Mouse (Mus musculus) adrenal gland, postnatal 25 days (tissue): ENCODE data around the gene Itpr2. TPM values are rescaled to one million over a fixed set of nuclear protein-coding genes. Genes with fewer than 3 reads are reported as not detected.

ENCODE experiments used
- DNase-seq: peaks from one replicate; pipeline ENCODE4 v3.0.0; 2021; ENCODE audit warnings: mixed read lengths
- total RNA-seq: library from RNA; stranded (reverse); gene quantifications from 2 replicates; pipeline ENCODE4 v1.2.3, GENCODE M21; 2021

Gene Itpr2
- total RNA-seq, 1 experiment from 2014 or later = 55.6 TPM

DNA sequence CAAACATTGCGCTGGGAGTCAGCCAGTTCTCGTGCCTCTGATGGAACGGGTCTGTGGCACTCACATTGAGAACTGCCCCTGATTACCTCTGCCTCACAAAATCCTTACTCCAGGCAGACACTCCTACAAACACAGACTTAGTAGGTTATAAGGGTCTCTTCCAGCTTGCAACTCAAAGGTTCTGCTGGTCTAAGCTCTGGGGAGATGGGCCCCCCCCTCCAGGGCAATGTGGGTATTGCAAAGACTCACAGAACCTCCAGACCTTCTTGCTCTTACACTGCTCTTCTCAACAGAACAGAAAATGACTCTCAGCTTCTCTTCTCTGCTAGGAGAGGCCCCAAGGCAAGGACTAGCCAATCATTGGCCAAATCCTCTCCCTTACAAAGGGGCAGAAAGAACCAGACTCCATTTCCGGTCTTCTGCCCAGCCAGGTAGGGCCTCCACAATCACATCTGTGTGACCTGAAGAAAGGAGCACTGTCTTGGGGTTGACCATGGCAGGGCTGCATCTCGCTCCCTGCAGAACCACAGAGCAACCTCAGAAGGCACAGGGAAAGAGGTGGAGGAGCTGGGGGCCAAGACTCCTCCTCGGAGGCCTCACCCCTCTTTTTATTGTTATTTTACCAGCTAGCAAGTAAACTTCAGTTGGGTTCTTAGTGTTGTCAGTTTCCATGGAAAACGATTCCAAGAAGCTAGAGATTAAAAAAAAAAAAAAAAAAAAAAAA lies 244.9 kb downstream of the Itpr2 start:
- no peak for DNase-seq

DNA sequence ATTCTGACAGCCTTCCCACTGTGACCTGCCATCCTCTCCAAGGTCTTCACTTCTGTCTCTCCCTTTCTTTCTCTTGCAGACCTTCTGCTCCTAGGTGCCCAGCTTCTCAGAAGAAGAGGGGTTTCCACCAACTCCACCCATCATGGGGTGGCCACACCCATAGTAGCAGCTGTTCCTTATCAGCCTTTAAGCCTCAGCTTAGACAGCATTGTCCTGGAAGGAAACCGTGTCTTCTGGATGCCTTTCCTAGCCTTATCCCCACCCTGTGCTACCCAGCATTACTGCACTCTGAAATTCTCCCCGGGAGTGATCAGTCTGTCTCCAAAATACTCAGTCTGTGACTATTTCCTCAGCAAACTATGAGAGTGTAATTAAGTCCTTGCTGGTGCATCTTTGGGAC lies 245.6 kb downstream of the Itpr2 start:
- DNase-seq = no peak

GRCm38 (mm10) chr6:146255656-146256055 lies 246.4 kb downstream of the Itpr2 start:
- DNase-seq = no peak

- DNase-seq = no peak
Observed at GRCm38 (mm10) chr6:146254931-146255330, 247.1 kb downstream of the Itpr2 start.

GRCm38 (mm10) chr6:146254216-146254820 lies 247.7 kb downstream of the Itpr2 start:
- DNase-seq = no peak

- no peak for DNase-seq
Observed at GRCm38 (mm10) chr6:146249096-146249495, 252.9 kb downstream of the Itpr2 start.

GRCm38 (mm10) chr6:146248341-146248740 lies 253.7 kb downstream of the Itpr2 start:
- no peak for DNase-seq

DNA sequence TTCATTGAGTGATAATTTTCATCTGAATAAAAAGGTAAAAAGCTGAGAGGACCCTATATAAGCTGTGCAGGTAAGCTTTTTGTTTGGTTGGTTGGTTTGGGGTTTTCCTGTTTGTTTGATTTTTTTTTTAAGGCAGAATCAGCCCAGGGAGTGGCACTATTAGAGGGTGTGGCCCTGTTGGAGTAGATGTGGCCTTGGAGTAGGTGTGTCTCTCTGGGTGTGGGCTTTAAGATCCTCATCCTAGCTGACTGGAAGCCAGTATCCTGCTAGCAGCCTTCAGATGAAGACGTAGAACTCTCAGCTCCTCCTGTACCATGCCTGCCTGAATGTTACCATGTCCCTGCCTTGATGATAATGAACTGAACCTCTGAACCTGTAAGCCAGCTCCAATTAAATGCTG lies 254.1 kb downstream of the Itpr2 start:
- DNase-seq = no peak

DNA sequence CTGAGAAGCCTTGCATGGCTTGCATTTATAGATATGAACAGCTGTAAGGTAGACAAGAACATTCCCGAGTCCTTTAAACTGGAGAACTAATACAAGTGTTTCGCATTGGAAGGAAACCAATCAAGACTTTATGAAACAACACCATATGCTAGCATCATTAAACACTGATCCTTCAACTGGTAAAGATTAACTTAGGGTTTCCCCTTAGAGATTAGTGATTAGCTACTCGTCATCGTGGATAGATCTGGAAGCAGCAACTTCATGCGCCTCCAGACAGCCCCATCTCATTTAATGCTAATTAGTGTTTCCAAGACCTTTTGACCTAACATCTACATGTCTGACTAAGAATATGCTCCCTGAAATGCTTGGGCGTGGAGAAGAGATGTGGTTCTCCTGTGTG lies 255.7 kb downstream of the Itpr2 start:
- DNase-seq = no peak

GRCm38 (mm10) chr6:146245888-146246287 lies 256.1 kb downstream of the Itpr2 start:
- DNase-seq = no peak

- DNase-seq = no peak
Observed at GRCm38 (mm10) chr6:146243068-146243467, 259.0 kb downstream of the Itpr2 start.

- no peak for DNase-seq
Observed at GRCm38 (mm10) chr6:146241336-146241735, 260.7 kb downstream of the Itpr2 start.

DNA sequence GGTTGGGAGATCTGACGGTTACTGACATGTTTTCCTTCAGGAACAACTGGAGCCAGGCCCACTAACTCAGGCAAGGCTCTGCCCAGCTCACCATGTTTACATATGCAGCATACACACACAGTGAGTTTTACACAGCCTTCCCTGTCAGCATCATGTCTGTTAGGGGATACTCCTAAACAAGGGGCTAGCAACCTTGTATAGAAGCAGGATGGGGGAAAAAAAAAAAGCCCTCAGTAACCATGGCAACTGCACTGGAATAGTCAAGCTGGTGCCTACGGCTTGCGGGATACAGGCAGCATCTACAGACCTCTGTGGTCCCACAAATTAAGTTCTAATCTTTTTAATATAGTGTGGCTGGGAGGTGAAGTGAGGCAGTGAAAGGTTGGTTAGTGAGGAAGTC lies 266.9 kb downstream of the Itpr2 start:
- no peak for DNase-seq

DNA sequence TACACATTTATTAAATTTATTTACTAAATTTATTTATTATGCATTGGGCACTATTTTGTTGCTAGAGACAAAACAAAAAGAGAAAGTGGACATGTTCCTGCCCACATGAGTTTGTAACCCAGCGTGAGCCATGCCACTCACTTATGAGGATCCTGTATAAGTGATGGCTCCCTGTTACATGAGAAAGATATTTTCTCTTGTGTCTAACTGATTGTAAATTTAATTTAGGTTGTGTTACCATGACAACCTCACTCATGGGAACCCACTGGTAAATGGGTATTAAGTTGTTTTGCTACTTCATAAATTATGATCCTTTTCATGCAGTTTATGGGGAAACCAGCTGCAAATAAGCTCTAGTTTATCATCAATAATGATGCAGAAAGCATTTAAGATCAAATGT lies 267.6 kb downstream of the Itpr2 start:
- DNase-seq = no peak

GRCm38 (mm10) chr6:146230903-146231302 lies 271.1 kb downstream of the Itpr2 start:
- no peak for DNase-seq

- no peak for DNase-seq
Observed at GRCm38 (mm10) chr6:146230373-146230788, 271.6 kb downstream of the Itpr2 start.

- no peak for DNase-seq
Observed at GRCm38 (mm10) chr6:146229967-146230366, 272.1 kb downstream of the Itpr2 start.

DNA sequence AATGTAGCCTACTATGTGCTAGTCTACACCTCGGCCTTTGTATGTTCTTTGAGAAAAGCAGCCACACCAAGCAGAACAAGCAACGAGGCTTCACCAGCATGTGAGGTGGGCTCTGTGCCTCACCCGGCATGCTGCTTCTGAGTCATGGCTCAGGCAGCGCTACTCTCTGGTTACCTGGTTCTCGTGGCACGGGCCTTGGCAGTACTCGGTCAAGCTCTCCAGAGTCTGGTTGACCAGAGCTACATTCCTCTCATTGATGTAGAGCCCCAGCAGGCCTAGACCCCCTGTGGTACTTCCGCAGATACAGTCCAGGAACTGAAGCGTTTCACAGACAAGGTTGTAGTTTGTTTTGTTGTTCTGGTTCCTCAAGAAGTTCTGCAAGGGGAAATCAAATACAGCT lies 272.5 kb downstream of the Itpr2 start:
- DNase-seq = no peak

DNA sequence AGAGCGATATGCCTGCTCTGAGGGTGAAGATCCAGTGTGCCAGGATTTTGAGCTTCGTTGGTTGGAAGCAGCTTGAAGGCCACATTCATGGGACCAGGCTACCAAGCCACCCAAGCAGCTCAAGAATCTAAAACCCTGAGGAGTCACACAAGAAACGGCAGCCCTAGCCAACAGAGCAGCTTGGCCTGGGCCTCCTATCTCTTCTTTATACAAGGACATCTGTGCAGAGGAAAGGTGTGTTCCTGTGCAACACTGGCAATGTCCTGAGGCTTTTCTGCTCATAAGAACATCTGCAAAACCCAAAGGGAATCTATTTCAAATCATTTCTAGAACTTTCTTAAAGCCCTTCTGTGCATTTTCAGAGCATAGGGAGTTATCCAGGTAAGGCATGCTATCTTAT lies 274.0 kb downstream of the Itpr2 start:
- no peak for DNase-seq

GRCm38 (mm10) chr6:146222403-146223063 lies 279.5 kb downstream of the Itpr2 start:
- no peak for DNase-seq

GRCm38 (mm10) chr6:146221371-146222336 lies 280.4 kb downstream of the Itpr2 start:
- DNase-seq = peak; percentile 27

DNA sequence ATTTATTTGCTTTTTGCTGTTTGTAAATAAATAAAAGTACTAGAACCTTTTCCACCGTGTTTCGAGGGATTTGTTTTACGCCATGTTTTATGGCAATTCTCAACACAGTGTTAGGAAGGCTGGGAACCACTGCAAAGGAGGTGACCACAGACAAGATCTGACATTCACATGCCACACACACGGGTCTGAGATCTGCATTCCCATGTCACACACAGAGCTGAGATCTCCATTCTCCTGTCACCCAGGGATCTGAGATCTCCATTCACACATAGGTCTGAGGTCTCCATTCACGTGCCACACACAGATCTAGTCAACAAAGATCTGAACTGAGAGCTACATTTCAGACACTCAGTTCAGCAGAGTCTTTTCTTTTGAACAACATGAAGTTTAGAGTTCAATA lies 282.0 kb downstream of the Itpr2 start:
- no peak for DNase-seq
